Comparison of ENCODE assay signal across 8 mouse cellular contexts in the genomic region with DNA sequence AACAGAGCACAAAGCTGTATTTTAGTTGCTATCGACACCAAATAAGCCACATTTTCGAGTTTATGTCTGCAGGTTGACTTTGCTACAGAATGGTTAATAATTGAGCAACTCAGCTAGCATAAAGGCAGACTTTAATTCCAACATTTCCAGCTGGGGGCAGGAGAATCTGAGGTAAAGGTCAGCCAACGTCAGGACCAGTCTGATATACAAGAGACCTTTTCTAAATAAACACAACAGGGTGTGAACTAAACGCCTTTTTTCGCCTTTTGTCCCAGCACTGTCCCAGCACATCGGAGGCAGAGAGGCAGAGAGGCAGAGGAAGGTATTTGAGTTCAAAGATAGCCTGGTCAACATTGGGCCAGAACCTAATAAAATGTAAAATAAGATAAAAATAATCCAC. TPM values are rescaled to one million over a fixed set of nuclear protein-coding genes. Genes with fewer than 3 reads are reported as not detected.
DNase-seq lines count a peak whose midpoint lies in the region; ATAC-seq and TF ChIP-seq lines count a peak whose summit lies in the region.

No protein-coding gene starts in this region.

- WGBS in neural tube, embryonic 11.5 days: 21% methylated on average over 6 of the region's 6 CpGs
- 19% methylated on average over 6 of the region's 6 CpGs for WGBS in heart, postnatal 0 days
- 20% methylated on average over 6 of the region's 6 CpGs for WGBS in limb, embryonic 12.5 days
- 11% methylated on average over 6 of the region's 6 CpGs for WGBS in stomach, embryonic 14.5 days

- no peak for DNase-seq in neural tube, embryonic 11.5 days (ENCODE audit: low spot score)
- no peak for DNase-seq in neural tube, embryonic 10.5 days (ENCODE audit: extremely low spot score, low spot score)
- no peak for DNase-seq in heart, postnatal 0 days (ENCODE audit: low spot score)
- no peak for DNase-seq in cerebellum, postnatal 36 days
- DNase-seq in cerebellum, adult 9-10 months: no peak
- no peak for DNase-seq in gastrocnemius, adult 8-10 months (ENCODE audit: low spot score in 2 of 2)

- no peak for TF ChIP-seq CTCF in heart, postnatal 0 days (IDR thresholded peaks at IDR 0.05; ENCODE audit: low read depth)

- peaks cover 5% of the 10 kb centered on the region; the same call in 1 of the 2 replicates for H3K4me1 ChIP-seq in neural tube, embryonic 11.5 days (ENCODE audit: control insufficient read depth, insufficient read depth, low read length)
- H3K4me1 ChIP-seq in heart, postnatal 0 days (ENCODE audit: control insufficient read depth, insufficient read depth): 0 out of 2 replicates have a peak, but pooled peaks cover 10% of the 10 kb centered on the region
- peaks cover 9% of the 10 kb centered on the region for H3K4me1 ChIP-seq in limb, embryonic 12.5 days (replicated peaks)
- no peaks in the 10 kb centered on the region for H3K4me1 ChIP-seq in stomach, embryonic 14.5 days (ENCODE audit: control insufficient read depth, insufficient read depth, low read length)

- H3K9me3 ChIP-seq in neural tube, embryonic 11.5 days (ENCODE audit: control insufficient read depth, low read length): no peaks in the 10 kb centered on the region
- no peaks in the 10 kb centered on the region for H3K9me3 ChIP-seq in heart, postnatal 0 days (replicated peaks; ENCODE audit: control insufficient read depth, low read length)
- H3K9me3 ChIP-seq in limb, embryonic 12.5 days: no peaks in the 10 kb centered on the region
- no peaks in the 10 kb centered on the region for H3K9me3 ChIP-seq in stomach, embryonic 14.5 days (ENCODE audit: control insufficient read depth, low read depth, low read length)

- TF ChIP-seq EP300 in heart, postnatal 0 days (IDR thresholded peaks at IDR 0.05; ENCODE audit: low read depth): no peak

- H3K9ac ChIP-seq in neural tube, embryonic 11.5 days (ENCODE audit: low read length): peak overlapping the region; percentile 88
- peak overlapping the region; percentile 74 for H3K9ac ChIP-seq in heart, postnatal 0 days (replicated peaks; ENCODE audit: low read depth, low read length)
- H3K9ac ChIP-seq in limb, embryonic 12.5 days (replicated peaks): peak overlapping the region; percentile 80
- H3K9ac ChIP-seq in stomach, embryonic 14.5 days (replicated peaks; ENCODE audit: low read depth, low read length): peak overlapping the region; percentile 72

- no peak for ATAC-seq in neural tube, embryonic 11.5 days (ENCODE audit: insufficient read depth, low FRiP score, low TSS enrichment)
- no peak for ATAC-seq in heart, postnatal 0 days (ENCODE audit: insufficient read depth, low read depth)
- ATAC-seq in limb, embryonic 12.5 days (ENCODE audit: insufficient number of reproducible peaks, insufficient read depth, low FRiP score, low TSS enrichment, low read depth): no peak
- ATAC-seq in stomach, embryonic 14.5 days (ENCODE audit: insufficient number of reproducible peaks, insufficient read depth, low FRiP score, low read depth): no peak

- no peak overlapping the region for H3K27ac ChIP-seq in neural tube, embryonic 11.5 days (ENCODE audit: low read depth, low read length)
- 0 out of 2 replicates have a peak overlapping the region, but pooled peaks have one; percentile 63 for H3K27ac ChIP-seq in heart, postnatal 0 days (ENCODE audit: low read depth)
- no peak overlapping the region for H3K27ac ChIP-seq in limb, embryonic 12.5 days
- H3K27ac ChIP-seq in stomach, embryonic 14.5 days (ENCODE audit: low read length): no peak overlapping the region

- H3K4me2 ChIP-seq in neural tube, embryonic 11.5 days (ENCODE audit: low read depth): peak overlapping the region; percentile 60
- peak overlapping the region; percentile 97 for H3K4me2 ChIP-seq in heart, postnatal 0 days (ENCODE audit: low read depth, low read length)
- peak overlapping the region; percentile 67 for H3K4me2 ChIP-seq in limb, embryonic 12.5 days
- H3K4me2 ChIP-seq in stomach, embryonic 14.5 days (replicated peaks; ENCODE audit: low read depth, low read length): peak overlapping the region; percentile 64

- peak overlapping the region; percentile 87 for H3K4me3 ChIP-seq in neural tube, embryonic 11.5 days (ENCODE audit: low read depth, low read length)
- peak overlapping the region; percentile 90 for H3K4me3 ChIP-seq in heart, postnatal 0 days (ENCODE audit: low read depth, low read length)
- peak overlapping the region; percentile 82 for H3K4me3 ChIP-seq in limb, embryonic 12.5 days (replicated peaks)
- H3K4me3 ChIP-seq in stomach, embryonic 14.5 days (ENCODE audit: low read depth, low read length): peak overlapping the region; percentile 72

- H3K36me3 ChIP-seq in neural tube, embryonic 11.5 days (ENCODE audit: control insufficient read depth, insufficient read depth, low read length): no peaks in the 10 kb centered on the region
- peaks cover 16% of the 10 kb centered on the region for H3K36me3 ChIP-seq in heart, postnatal 0 days (replicated peaks; ENCODE audit: control insufficient read depth, insufficient read depth, low read length)
- peaks cover 21% of the 10 kb centered on the region for H3K36me3 ChIP-seq in limb, embryonic 12.5 days
- H3K36me3 ChIP-seq in stomach, embryonic 14.5 days (ENCODE audit: control insufficient read depth, insufficient read depth, low read length): peaks cover 12% of the 10 kb centered on the region; the same call in 1 of the 2 replicates

- H3K27me3 ChIP-seq in neural tube, embryonic 11.5 days (ENCODE audit: control insufficient read depth, insufficient read depth, low read length): no peaks in the 10 kb centered on the region
- H3K27me3 ChIP-seq in heart, postnatal 0 days (ENCODE audit: control insufficient read depth, insufficient read depth, low read length): no peaks in the 10 kb centered on the region
- H3K27me3 ChIP-seq in limb, embryonic 12.5 days: no peaks in the 10 kb centered on the region
- no peaks in the 10 kb centered on the region for H3K27me3 ChIP-seq in stomach, embryonic 14.5 days (ENCODE audit: control insufficient read depth, insufficient read depth, low read length)

RNA-seq across cellular contexts. Expression of gene Spc25, which starts 0.8 kb away (rescaled TPM):
- 228 and 237 TPM in 2 replicates for polyA plus RNA-seq in neural tube, embryonic 11.5 days (2014; fragmentation: Nextera tagmentation; extraction: Ambion mirVana)
- total RNA-seq in heart, postnatal 0 days (2014; rRNA removed; ENCODE audit: low replicate concordance): 21.2 and 46.5 TPM in 2 replicates
- polyA plus RNA-seq in heart, postnatal 0 days (2015; fragmentation: Nextera tagmentation; extraction: Ambion mirVana): 47.8 and 57.2 TPM in 2 replicates
- 193 and 196 TPM in 2 replicates for polyA plus RNA-seq in limb, embryonic 12.5 days (2016; fragmentation: Nextera tagmentation; extraction: Ambion mirVana)
- 153 and 162 TPM in 2 replicates for polyA plus RNA-seq in stomach, embryonic 14.5 days (2014; fragmentation: Nextera tagmentation; extraction: Ambion mirVana)
- under 1 TPM in 3 of 4 experiments, not detected in 1; 0.17 to 0.51 (median 0.31) TPM for total RNA-seq in gastrocnemius, adult 8-10 months (2022)

RNA-seq across cellular contexts. Expression of gene G6pc2, which starts 5.7 kb away (rescaled TPM):
- polyA plus RNA-seq in neural tube, embryonic 11.5 days (2014; fragmentation: Nextera tagmentation; extraction: Ambion mirVana): 0.78 TPM in 1 of 2 replicates, not detected in the other
- total RNA-seq in heart, postnatal 0 days (2014; rRNA removed; ENCODE audit: low replicate concordance): not detected in 2 replicates
- polyA plus RNA-seq in heart, postnatal 0 days (2015; fragmentation: Nextera tagmentation; extraction: Ambion mirVana): not detected in 2 replicates
- 0.14 TPM in 1 of 2 replicates, not detected in the other for polyA plus RNA-seq in limb, embryonic 12.5 days (2016; fragmentation: Nextera tagmentation; extraction: Ambion mirVana)
- 0.28 TPM in 1 of 2 replicates, not detected in the other for polyA plus RNA-seq in stomach, embryonic 14.5 days (2014; fragmentation: Nextera tagmentation; extraction: Ambion mirVana)
- total RNA-seq in gastrocnemius, adult 8-10 months (2022): not detected
